Mouse (Mus musculus): ENCODE results near the gene Kif2c. TPM values are rescaled to one million over a fixed set of nuclear protein-coding genes. Genes with fewer than 3 reads are reported as not detected.

The Kif2c gene
- total RNA-seq, 2 experiments from 2014 or later = 0.26 to 0.47 TPM

DNA sequence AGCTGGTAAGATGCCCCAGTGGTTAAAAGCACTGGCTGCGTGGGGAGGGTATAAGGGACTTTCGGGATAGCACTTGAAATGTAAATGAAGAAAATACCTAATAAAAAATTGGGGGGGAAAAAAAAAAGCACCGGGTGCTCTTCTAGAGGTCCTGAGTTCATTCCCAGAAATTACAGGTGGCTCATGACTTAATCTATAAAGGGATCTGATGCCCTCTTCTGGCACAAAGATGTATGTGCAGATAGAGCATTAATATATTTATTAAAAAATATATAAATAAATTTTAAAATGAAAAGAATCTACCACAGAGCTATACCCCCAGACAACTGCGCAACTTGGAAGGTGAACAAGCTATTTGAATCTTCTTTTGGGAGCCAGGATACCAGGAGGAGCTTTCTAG is 41.8 kb downstream of the Kif2c start:
- H3K4me3 ChIP-seq = no peak overlapping the region
- peak; percentile 80 for TF ChIP-seq CTCF (conservative IDR thresholded peaks at IDR 0.05)
- DNase-seq (ENCODE audit: low spot score in 2 of 2) = no peak
- H3K27ac ChIP-seq = no peak overlapping the region

DNA sequence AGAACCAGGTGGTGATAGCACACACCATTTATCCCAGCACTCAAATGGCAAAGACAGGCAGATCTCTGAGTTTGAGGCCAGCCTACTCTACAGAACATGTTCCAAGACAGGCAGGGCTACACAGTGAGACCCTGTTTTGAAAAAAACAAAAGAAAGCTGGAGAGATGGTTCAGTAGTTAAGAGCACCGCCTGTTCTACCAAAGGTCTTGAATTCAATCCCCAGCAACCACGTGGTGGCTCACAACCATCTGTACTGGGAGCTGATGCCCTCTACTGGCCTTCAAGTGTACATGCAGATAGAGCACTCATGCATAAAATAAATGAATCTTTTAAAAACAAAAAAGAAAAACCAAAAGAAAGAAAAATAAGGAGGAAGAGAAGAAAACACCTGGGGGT is 43.2 kb downstream of the Kif2c start:
- Histone ChIP-seq H3K4me3 (no peak overlapping the region), H3K27ac (no peak overlapping the region)
- no peak for DNase-seq (ENCODE audit: low spot score in 2 of 2)
- TF ChIP-seq CTCF (conservative IDR thresholded peaks at IDR 0.05) = peak; percentile 91

DNA sequence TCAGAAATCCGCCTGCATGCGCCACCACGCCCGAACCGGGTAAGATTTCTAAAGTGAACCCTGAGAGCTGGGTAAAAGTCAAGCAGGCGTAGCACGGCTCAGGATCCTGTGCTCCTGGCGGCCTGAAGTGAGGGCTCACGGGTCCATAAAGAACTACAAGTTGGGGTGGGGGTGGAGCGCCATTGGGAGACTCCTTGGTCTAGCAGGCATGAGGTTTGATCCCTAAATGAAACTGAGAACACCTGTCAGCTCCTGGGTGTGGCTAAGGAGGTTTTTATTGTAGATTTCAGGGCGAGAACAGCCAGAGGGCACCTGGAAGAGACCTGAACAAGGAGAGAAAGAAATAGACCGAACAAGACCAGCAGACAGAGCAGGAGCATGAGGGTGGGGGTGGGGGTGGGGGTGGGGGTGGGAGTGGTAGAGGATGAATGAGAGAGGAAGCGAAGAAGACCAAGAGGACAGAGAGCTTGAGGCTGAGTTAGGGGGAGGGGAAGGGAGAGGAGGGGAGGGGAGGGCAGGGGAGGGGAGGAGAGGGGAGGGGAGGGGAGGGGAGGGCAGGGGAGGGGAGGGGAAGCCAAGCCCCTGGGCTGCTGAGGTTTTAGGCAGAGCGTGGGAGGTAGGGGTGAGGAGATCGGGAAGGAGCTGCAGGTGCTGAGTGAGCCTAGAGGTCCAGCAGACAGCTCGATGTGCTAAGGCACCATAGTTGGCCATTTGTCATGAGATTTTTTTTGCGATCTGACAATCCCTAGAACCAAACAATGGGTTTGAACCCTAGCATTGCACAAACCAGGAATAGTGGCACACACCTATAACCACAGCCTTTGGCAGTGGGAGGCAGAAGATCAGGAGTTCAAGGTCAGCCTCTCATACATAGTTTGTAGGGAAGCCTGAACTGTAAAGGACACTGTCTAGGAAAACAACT is 43.9 kb downstream of the Kif2c start:
- H3K4me3 ChIP-seq = no peak overlapping the region
- no peak for TF ChIP-seq CTCF (conservative IDR thresholded peaks at IDR 0.05)
- H3K27ac ChIP-seq = no peak overlapping the region
- no peak for DNase-seq (ENCODE audit: low spot score in 2 of 2)

DNA sequence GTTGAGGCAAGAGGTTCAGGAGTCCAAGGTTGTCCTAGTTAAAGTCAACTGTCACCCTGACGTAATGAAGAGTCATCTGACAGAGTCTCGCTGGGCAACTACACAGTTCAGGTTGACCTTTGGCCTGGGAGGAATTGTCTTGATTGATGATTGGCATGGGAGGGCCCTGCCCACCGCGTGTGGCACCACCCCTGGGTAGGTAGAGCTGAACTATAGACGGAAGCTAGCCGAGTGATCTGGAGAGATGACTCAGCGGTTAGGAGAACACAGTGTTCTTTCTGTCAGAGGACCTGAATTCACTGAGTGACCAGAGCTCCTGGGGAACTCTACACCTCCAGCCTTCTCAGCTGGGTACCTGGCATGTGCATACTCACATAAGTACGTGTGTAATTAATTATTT is 46.4 kb downstream of the Kif2c start:
- DNase-seq (ENCODE audit: low spot score in 2 of 2) = no peak
- no peak for TF ChIP-seq CTCF (conservative IDR thresholded peaks at IDR 0.05)
- Histone ChIP-seq H3K4me3 (no peak overlapping the region), H3K27ac (no peak overlapping the region)

DNA sequence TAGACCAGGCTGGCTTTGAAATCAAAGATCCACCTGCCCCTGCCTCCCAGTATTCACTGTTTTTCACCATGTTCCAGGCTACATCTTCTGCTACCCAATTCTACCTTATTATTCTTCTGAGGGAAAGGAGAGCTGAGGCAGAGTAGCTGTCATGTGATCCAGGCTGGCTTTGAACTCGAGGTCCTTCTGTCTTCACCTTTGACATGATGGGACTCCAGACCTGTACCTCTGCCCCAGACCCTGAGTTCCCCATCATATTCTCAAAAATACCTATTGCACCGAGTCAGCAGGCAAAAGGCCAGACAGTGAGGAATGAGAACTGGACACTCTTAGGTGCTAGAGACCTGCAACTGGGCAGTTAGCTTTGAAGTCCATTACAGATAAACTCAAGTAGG is 47.8 kb downstream of the Kif2c start:
- no peak for TF ChIP-seq CTCF (conservative IDR thresholded peaks at IDR 0.05)
- Histone ChIP-seq H3K4me3 (no peak overlapping the region; the same call in 1 of the 2 replicates), H3K27ac (no peak overlapping the region)
- DNase-seq (ENCODE audit: low spot score in 2 of 2) = no peak

DNA sequence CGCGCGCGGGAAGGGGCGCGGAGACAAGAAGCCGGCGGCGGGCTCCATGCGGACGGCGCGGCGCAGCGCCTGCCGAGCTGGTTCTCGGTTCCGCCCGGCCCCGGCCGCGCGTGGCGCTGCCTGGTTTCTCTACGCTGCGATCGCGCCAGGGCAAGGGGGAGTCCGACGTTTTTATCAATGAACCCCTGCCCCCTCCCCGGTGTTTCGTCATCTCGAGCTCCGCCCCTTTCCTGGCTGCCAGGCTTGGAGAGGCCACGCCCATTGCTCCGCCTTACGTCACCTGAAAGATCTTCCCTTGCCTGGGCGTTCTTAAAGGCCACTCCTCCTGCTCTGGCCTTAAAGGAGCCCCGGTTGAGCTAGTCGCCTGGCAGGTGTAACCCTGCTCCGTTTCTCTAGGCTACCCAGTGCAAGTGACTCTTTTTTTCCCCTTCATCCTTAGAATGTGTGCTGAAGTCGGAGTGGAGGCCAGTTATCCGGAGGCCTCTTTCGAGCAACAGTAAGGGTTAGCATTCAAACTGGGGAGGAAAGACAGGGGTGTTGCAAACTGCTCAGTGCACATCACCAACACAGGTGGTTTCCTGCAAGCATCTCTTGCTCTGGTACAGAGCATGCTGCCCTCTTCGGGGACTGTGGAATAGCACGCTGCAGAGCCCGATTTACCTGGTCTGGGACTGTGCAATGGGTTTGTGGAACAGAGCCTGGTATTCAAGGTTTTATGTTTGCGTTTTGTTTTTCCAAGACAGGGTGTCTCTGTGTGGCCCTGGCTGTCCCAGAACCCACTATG is 48.4 kb downstream of the Kif2c start, which contains the start of gene Plk3:
Gene Plk3 (minus strand): TSS at position 147 of the 784 bp plus-strand sequence.
- peak within 1 kb of the TSS; percentile 86 for H3K27ac ChIP-seq
- peak within 1 kb of the TSS; percentile 89 for H3K4me3 ChIP-seq
- 0 out of 2 replicates have a peak, but pooled peaks have one; percentile 22 for TF ChIP-seq CTCF (conservative IDR thresholded peaks at IDR 0.05)
- DNase-seq (ENCODE audit: low spot score in 2 of 2) = peak; percentile 97 to 98

DNA sequence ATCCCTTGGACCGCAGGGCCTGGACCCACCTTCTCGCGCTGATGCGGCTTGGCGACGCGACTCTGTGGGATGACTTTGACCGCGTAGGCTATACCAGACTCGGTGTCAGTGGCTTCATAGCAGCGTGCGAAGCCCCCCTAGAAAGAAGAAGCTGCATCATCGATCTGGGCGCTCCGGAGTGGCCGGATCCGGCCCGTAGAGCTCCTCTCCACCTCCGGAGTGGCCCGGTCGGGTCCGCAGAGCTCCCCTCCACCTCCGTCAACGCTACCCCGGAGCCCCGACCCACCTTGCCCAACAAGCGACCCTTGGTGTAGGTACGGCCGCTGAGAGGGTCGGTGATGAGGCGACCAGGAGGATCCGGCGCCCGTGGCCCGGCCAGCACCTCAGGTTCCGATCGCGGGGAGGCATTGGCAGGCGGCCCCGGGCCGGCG is 49.1 kb downstream of the Kif2c start:
- no peak for DNase-seq (ENCODE audit: low spot score in 2 of 2)
- Histone ChIP-seq H3K4me3 (peak overlapping the region; percentile 89), H3K27ac (peak overlapping the region; percentile 86)
- no peak for TF ChIP-seq CTCF (conservative IDR thresholded peaks at IDR 0.05)

DNA sequence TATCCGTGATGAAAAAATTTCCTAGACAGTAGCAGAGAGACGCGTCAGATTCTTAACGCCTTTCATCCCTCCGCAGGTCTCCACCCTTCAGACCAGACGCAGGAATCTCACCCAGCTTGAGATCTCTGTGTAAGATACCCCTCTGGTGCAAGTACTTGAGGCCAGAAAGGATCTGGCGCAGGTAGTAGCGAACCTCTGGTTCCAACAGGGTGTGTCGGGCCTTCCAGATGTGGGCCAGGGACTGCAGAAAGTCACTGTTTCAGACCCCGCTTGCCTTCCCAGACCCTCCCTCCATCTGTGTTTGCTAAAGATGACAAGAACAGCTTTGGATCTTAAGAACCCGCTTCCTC is 49.7 kb downstream of the Kif2c start:
- no peak for TF ChIP-seq CTCF (conservative IDR thresholded peaks at IDR 0.05)
- H3K27ac ChIP-seq = peak overlapping the region; percentile 6; the same call in 1 of the 2 replicates

DNA sequence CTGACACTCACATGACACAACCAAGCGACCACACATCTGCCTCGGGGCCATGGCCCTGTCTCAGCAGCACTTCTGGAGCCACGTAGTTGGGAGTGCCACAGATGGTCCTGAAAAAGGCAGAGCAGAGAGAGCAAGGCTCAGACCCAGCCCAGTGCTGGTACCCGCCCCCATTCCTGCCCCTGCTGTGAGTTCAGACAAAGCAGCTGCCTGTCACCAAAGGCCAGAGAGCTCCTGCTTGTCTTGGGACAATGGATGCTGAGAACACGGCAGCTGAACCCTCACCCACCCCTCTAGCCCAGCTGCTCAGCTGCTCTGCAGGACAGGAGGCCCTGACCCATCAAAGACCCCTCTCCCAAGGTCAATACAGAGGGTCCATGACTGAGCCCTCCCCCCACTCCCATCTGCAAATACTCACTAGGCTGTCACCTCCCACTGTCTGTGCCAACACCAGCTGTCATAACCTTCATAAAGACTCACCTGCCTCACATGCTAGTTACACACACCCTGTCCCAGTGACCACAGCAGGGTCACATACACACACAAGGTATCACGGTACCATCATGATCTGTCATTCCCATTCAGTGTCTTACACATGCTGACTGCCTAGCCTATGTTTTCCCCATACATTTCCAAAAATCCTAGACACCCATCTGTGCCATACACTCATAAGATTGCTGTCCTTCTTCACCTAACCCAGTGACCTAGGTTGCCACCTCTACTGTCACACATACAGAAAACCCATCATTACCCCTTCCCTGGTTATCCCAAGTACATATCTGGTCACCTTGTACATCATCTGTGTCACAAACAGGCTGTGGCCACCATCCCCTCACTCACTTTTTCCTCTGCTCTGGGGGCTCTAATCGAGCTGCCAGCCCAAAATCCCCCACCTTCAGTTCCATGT is 50.3 kb downstream of the Kif2c start:
- no peak for DNase-seq (ENCODE audit: low spot score in 2 of 2)
- Histone ChIP-seq H3K4me3 (peak overlapping the region; percentile 89), H3K27ac (peak overlapping the region; percentile 6; the same call in 1 of the 2 replicates)
- no peak for TF ChIP-seq CTCF (conservative IDR thresholded peaks at IDR 0.05)

More for the DNA sequence above, 49.7 kb downstream of the Kif2c start:
- peak overlapping the region; percentile 89 for H3K4me3 ChIP-seq
- no peak for DNase-seq (ENCODE audit: low spot score in 2 of 2)

DNA sequence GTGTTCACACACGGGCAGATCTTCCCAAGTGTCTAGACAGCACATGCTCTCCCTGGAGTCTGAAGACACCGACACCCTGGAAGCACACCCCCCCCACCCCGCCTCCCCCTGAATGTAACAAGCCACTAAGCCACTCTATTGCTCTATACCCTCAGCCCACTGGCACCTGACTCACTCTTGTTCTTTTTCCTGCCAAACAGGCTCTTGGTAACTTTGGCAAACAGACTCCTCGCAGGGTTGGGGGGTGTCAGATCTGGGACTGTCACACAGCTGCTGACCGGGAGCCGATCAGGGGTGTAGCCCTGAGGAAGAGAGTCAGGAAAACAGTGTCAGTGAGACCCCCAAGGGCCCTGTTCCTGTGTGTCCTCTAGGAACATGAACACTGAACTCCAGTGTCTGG is 51.2 kb downstream of the Kif2c start:
- no peak overlapping the region for H3K4me3 ChIP-seq
- no peak for TF ChIP-seq CTCF (conservative IDR thresholded peaks at IDR 0.05)
- no peak for DNase-seq (ENCODE audit: low spot score in 2 of 2)
- H3K27ac ChIP-seq = peak overlapping the region; percentile 37; the same call in 1 of the 2 replicates

DNA sequence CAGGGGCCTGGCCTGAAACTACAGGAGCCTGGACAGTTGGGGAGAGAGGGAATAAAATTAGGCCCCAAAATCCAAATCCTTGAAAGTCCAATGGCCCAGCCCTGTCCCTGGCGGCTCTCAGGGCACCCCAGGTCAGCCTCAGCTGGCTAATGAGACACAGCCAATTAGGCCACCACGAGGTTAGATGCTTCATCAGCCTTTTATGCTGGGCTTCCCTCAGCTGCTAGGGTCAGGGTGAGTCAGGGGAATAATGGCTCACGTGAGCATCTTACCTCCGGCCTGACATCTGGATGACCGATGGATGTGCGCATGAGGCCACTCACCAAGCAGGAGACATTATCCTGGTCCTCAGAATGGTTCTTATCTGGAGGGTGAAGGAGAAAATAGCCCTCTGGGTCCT is 51.6 kb downstream of the Kif2c start:
- DNase-seq (ENCODE audit: low spot score in 2 of 2) = no peak
- no peak for TF ChIP-seq CTCF (conservative IDR thresholded peaks at IDR 0.05)
- no peak overlapping the region for H3K27ac ChIP-seq
- H3K4me3 ChIP-seq = no peak overlapping the region

DNA sequence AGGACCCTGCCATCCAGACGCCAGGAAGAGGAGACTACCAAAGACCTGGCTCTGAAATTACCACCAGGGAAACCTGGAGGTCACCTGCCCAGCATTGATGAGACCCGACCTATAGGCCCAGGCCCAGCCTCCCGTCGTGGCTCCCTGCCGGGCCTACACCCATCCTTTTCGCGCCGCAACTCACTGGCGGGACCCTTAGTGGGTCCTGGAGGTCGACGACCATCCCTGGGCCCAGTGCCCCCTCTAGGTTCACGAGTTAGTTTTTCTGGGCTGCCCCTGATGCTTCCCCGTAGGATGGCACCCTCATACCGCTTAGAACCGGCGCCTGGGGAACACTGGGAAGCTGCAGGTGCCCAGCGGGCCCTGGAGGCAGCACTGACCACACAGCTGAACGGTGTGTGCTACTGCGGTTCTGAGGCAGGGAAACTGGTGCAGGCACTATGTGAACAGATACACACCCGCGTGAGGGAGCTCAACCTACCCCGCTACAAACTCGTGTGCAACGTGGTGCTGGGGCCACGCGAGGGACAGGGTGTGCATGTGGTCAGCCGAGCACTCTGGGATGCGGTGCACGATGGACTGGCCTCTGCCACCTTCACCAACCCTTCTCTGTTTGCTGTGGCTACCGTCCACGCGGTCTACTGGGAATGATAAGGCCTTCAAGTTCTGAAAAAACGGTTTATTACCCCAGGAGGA is 54.3 kb downstream of the Kif2c start:
- TF ChIP-seq CTCF (conservative IDR thresholded peaks at IDR 0.05) = no peak
- DNase-seq (ENCODE audit: low spot score in 2 of 2) = no peak
- H3K27ac ChIP-seq = no peak overlapping the region
- H3K4me3 ChIP-seq = no peak overlapping the region
